Mouse (Mus musculus) adrenal gland, postnatal 14 days (tissue): ENCODE measurements around the gene Fxyd7. TPM values are rescaled to one million over a fixed set of nuclear protein-coding genes. Genes with fewer than 3 reads are reported as not detected.
A peak's percentile ranks its signal among the peaks of the same experiment; 100 is the strongest.

Experiments
- DNase-seq: peaks from one replicate; pipeline ENCODE4 v3.0.0; 2021; ENCODE audit warnings: mixed read lengths
- total RNA-seq: library from RNA; stranded (reverse); gene quantifications from 2 replicates; pipeline ENCODE4 v1.2.3, GENCODE M21; 2021

Fxyd7 gene
- total RNA-seq, 1 experiment from 2014 or later = 3.6 TPM

DNA sequence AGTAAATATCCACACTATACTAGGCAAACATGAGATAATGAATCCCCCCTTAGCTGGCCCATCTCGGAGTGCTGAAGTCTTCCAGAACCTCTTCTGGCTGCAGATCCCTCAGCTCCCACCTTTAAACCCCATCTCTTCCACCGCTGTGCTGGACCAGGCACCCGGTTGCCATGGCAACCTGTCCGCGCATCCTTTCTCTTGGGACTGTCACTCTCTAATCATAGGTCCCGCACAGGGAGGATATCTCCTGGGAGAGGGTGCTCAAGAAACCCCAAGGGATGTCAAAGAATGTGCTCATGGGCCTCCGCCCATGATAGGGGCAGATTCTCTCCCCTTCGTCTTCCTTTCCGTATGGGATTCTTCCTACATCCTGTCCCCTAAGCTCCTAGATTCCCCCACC is 346 bp downstream of the Fxyd7 start:
- DNase-seq = no peak

DNA sequence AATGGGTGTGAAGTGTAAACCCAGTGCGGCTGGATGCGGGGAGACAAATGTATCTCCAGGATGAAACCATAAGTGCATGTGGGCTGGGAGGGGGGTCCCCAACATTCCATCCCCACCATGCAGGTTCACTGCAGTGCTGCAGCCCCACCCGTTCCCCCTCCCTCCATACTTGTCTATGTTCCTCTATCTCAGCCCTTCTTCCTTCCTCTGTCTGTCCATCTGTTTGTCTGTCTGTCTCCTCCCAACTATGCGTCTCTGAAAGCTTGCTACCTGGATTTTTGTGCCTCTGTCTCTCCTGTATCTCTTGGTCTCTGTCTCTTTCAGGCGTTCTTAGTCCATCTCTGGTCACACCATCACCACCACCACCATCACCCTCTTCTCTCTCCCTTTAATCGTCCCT is 780 bp downstream of the Fxyd7 start:
- no peak for DNase-seq

DNA sequence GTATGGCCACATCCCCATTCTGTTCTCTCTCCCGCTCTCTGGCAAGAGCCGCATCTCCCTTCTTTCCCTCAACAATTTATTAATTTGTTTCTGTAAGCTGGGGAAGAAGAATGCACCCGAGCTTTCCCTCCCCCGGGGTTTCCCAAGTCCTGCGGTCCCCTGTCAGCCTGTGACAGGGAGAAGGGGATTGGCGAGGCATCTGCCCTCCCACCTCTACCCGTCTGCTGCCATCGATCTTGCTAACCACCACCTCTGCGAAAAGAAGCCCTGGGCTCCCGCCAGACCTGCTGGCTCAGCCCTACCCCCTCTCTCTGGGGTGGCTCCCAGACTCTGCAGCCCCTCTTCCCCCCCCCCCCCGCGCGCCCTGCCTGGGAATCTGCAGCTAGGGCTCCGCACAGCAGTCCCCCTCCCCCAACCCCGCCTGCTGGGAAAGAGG is 1.4 kb downstream of the Fxyd7 start:
- DNase-seq = no peak

DNA sequence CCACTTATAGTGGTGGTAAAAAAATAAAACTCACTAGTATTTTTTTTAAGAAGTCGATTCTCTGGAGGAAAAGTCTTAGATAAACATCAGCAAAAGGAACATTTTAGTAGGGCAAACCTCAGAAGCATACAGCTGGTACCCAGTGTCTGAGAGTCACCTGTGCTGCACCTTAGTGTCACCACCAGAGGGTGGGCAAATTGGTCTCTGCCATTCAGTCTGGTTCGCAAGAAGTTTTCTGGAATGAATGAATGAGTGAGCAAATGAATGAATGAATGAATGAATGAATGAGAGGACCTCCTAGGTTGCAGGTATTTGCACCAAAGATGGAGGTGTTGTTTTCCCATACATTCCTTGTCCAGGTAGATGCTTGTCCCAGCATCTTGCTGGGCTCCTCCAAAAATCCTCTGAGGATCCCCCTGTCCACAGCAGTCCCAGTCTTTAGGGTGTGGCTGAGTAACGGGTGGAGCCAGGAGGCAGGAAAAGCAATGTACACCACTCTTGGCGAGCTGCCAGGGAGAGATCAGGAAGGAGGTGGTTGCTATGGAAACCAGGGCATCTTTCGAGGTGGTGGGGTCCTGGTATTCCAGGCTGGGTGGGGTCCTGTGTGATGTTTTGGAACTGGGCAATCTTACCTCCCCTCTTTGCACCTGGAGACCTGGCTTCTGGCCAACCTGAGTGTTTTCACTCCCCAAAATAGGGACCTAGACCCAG is 2.0 kb downstream of the Fxyd7 start:
- no peak for DNase-seq

DNA sequence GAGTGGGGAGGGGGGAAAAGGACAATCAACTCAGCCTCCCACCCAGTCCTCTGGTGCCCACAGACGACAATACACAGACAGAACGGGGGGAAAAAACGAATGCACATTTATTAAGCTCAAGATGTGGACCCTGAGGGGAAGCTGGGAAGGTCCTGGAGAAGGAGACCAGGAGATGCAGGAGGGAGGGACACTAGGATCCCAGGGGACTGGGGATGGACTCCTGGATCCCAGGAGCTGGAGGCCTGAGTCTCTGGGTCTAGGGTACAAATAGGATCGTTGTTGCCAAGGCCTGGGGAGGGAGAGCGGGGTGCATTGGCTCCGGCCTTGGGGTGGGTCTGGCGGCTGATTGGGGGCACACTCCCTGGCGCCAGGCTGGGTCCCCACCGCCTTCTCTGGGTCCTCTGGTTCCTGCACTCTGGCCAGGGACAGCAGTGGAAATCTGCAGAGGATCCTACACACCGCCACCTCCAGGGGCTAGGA is 8.8 kb downstream of the Fxyd7 start, which contains the start of gene Fxyd5:
Gene Fxyd5, minus strand, starts transcription at position 51 of the 480 bp plus-strand sequence.
- DNase-seq = no peak

DNA sequence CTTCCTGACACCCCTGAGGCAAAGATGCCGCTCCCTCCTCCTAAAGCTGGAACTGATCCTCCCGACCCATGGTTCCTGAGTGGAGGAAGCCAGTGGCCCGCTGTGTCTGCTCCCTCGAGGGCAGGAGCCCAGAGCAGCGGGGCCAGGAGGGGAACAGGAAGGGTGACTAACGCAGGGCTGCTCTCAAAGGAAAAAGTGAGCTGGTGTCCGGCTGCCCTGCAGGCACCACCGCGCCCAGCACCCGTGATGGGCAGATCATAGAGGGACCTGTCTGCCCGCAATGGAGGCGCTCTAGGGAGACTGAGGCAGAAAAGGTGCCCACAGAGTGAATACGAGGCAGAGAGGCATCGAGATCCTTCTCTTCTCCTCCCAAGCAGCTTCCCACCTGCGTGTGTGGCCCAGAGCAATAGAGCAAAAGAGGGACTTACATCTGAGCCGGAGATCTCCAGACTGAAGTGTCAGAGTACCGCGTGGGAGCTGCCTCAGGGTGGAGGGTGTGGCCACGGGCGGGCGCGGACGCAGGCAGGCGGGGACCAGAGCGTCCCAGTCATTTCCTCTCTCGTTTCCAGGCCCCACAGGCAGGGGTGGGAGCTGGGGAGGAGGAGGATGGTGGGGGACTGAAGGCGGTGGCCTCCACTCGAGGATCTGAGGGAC is 9.5 kb downstream of the Fxyd7 start:
- DNase-seq = peak; percentile 76

DNA sequence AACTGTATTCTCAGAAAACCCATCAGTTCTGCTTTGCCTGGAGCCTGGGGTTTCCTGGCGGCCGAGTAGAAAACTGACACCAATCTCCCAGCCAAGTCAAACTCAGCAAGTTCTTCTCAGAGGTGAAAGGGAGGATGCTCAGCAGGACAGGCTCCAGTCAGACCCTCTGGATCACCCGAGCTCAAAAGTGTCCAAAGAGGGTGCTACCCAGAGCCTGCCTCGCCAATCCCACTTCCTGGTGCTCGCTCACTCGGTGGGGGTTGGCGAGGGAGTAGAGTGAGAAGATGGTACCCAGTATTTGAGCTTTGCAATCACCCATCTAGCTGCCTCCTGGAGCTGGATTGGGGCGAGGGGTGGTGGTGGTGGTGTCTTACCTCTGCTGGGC is 10.3 kb downstream of the Fxyd7 start:
- DNase-seq = no peak

DNA sequence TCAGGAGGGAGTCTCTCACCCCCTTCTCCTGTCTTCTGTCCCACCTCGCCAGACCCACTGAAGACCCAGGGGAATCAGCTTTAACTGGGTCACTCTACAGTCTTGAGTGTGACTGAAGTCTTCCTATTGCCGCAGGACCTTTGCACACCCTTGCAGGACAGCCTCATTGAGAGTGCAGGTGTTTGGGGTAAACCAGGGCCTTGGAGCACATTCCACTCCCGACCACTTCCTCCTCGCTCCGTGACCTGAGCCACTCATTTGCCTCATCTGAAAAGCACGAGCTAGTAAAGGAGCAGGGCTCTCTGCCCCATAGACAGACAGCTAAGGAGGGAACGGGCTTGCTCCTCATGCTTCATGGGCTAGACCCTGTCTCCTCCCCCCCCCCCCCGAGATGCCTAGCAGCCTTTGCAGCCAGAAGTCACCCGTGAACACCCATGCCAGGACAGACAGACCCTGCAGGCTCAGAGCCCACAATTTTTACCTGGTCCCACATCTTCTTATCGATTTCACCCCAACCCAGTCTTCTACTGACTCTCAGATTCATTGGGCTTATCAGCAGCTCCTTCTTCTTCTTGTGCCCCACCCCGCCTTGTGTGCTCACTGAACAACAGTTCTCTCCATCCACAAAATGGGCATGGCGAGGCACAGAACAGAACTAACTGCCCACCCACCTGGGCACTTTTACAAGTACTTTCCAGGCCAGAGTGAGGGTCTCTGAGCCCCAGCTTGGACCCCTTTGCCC is 10.8 kb downstream of the Fxyd7 start:
- no peak for DNase-seq

DNA sequence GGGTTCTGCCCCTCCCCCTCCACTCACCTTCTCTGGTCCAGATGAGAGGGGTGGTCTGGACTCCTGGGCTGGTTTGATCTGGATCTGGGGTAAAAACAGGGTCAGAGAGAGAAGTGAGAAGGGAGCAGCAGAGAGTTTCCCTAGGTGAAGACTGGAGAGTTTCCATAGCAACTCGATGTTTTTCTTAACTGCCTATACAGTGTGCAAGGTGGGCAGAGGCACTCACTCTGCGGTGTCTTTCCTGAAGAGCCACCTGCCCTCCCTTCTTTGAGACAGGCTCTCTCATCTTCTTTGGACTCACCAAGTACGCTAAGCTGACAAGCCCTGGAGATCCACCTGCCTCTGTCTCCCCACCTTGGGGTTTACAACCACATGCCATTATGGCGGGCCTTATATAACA is 12.3 kb downstream of the Fxyd7 start:
- no peak for DNase-seq

DNA sequence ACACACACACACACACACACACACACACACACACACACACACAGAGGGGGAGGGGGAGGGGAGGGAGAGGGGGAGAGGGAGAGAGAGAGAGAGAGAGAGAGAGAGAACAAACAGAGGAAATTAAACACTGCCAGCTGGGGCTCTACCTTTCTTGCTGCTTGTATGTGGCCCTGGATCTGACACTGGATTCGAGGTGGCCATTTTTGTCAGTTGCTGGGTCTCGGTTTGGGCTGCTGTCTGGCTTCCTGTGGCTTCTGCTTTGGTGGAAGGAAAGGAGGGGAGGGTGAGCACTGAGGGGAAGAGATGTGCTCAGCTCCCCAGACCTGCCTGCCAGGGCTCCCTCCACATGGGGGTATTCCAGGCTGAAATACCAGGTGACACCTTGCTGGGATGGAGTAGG is 13.6 kb downstream of the Fxyd7 start:
- DNase-seq = no peak

DNA sequence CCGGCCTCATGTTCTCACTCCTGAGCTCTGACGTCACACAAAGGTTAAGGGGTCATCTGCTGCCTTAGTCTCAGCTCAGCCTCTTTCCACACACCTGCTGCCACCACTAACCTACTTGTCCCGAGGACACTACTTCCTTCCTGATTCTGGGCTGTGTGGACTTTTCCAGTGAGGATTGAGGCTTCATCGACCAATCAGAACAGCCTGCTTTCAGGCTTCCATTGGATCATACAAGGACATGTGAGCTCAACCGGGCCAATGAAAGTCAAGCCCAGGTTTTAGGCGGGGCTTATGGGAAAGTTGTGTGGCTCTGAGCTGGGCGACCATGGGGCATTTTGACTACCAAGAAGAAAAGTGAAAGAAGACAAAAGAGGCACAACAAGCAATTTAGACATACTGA is 14.3 kb downstream of the Fxyd7 start:
- DNase-seq = no peak

DNA sequence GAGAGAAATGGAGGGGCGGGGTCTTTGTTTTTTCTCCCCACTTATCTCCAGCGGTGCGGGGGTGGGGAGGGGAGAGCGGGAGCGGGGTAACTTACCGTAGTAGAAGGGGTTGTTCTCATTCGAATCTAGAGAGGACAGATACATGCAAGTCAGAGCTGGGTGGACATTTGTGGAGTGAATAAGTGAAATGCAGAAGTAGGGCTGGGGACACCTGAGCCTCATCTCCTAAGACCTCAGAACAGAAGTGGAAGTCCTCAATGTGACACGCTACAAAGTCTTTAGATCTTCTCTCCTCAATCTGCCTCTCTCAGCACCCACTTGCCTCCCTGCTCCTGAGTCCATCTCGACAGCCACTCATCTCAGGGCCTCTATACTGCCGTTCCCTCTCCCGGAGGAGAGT is 16.0 kb downstream of the Fxyd7 start:
- no peak for DNase-seq

DNA sequence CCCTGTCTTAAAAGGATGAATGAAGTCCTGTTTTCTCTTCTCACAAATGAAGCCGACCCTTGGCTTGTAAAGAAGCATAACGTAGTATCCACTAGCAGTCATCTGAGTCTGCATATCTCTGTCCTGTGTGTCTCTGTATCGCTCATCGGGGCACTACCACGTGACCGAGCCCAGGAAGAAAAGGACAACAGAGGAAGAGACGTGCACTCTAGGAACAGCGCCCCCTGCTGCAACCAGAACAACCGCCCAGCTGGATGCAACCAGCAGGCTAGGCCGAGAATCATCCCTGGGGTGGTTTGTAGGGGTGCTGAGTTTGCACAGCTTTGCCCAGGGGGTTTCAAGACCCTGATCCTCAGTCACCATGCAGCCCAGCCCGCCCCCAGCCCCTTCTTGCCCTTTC is 16.5 kb downstream of the Fxyd7 start:
- peak; percentile 65 for DNase-seq

DNA sequence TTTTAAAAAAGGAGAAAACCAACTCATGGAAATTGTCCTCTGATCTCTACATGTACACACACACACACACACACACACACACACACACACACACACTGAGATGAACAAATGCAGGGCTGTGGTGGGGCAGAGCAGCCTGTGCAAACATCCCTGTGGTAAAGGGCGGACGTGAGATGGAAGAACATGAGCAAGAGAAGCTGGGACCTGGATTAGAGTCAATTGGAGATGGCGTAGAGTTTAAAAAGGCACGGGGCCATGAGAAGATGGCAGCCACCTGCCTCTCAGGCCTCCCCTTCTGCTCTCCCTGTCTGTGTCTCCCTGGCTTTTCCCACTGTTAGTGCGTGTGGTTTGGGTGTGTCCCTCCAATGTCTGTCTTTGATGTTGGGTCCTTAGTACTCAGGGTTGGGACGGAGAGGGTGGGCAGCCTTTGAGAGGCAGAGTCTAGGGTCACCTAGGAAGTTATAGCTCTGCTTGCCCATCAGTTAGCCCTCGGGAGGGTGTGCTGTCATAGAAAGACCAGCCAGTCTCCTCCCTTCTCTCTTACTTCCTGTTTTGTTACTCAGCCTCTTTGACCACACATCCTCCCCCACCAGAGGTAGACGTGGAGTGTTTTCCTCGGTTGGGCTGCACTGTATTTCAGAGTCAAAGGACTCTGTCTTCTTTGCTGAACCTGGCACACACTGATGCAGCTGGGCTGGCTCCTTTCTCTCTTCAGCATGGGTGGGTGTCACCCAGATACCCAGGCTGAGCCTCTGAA is 17.7 kb downstream of the Fxyd7 start:
- no peak for DNase-seq

DNA sequence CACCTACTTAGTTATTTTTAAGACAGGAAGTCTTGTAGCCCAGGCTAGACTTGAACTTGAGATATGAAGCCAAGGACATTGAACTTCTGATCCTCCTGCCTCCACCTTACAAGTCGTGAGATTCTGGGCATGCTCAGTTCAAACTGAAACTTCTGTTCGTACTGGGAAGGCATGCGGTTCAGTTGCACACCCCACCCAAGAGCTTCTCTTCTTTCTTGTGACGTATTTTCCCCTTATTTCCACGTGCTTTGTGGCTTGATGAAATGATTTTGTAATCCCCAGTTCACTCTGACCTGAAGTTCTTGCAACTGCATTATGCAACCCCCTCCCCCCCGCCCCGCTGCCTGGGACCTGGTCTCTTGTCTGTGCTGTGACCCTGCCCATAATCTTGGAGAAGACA is 19.5 kb downstream of the Fxyd7 start:
- DNase-seq = no peak

DNA sequence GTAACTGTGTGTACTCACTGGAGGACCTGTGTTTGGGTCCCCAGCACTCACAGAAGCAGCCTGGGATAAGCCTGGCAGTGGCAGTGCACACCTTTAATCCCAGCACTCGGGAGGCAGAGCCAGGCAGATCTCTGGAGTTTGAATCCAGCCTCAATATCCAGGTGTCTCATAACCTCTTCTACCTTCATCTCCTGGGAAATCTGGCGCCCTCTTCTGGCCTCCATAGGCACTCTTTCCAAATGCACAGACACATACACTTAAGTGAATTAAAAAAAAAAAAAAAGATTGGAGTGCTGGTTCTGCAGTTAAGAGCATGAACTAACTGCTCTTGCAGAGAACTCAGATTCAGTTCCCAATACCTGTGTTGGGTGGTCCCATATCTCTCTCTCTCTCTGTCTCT is 20.6 kb downstream of the Fxyd7 start:
- DNase-seq = no peak

DNA sequence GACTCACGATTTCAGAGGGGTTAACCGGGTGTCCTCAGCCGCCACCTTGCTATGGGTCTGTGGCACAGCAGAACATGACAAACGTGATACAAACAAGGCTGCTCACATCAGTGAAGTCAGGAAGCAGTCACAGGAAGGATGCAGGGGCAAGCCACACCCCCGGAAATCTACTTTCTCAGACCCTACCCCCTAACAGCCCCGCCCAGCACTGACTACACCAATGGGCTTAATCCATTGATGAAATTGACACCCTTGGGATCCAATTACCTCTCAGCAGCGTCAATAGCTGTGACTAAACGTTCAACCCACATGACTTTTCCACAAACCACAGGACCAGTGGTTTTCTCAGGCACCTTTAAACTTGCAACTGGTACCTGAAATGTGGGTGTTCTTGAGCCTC is 22.7 kb downstream of the Fxyd7 start:
- DNase-seq = no peak

DNA sequence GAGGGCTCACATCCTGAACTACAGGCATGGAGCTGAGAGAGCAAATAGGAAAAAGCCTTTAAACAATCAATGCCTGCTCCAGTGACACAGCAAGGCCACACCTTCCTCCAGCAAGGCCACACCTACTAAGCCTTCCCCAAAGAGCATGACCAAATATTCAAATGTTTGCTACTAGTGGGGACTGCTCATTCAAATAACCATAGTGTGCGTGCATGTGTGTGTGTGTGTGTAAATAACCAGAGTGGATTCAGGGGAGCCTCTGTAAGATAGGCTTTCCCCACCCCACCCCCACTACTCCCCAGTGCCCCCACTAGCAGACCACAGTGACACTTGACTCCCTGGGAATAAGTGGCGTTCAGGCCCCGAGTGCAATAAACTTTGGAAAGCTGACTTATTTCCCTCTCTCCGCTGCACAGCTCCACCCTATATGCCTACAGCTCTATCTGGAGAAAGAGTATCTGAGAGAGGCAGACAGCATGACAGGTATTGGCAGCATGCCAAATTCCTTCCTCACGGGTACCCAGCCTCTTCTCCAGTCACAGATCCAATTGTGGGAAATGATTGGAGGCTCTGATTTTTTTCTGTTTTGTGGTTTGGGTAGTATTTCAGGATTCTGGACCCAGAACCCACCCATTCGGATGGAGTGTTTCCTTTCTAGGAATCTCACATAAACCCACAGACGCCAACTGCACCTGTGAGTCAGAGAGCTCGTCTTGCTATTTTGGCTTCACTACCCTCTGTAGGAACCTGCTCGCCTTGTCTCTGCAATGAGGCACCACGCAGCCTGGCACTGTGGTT is 34.0 kb downstream of the Fxyd7 start:
- peak; percentile 32 for DNase-seq

DNA sequence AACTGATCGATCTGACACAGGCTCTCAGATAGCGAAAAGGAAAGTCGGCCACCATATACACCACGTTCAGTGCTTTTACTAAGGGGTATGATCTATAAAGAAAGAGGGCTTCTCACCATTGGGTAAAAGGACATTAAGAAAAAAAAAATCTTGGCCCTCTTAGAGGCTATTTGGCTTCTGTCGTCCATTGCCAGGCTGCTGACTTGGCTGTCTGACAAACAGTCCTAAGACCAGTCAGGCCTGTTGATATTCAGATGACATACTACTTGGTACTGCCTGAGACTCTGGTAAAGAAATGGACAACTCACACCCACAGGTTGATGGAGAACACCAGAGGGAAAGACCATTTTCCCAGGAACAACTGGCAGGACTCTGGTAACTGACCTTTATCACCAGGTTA is 38.3 kb downstream of the Fxyd7 start:
- DNase-seq = no peak

DNA sequence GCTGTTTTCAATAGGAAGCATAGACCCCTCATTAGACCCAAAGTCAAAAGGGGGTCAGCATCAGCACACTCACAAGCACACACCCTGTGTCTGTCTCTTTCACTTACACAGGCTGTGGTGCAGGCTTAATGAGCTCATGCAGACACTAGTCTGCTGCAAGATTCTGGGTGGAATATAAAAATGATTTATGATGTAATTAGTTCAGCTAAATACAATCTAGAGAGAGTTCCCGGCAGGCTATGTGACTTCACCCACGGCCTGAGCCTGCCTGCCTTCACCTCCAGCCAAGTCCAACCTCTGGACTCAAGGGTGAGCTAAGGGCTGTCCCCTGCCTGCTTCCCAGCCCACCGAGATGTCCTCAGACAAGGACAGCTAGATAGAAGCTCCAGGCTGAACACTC is 42.4 kb downstream of the Fxyd7 start:
- no peak for DNase-seq

DNA sequence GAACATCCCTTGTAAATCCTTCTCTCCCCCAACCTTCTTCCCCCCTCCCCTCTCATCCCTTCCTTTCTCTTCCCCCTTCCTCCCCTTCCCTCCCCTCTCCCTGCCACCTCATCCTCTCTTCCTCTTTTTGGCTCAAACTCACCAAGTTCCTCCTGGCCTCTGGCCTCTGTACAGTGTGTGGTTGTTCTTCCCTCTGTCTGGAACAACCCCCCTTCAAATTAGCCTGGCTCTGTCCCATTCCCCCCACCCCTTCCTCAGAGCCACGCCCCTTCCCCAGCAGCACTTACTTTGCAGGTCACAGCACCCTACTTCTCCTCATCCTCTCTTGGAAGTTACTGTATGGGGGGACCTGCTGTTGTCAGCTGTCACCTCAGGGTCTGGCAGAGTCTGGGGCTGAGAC is 43.1 kb downstream of the Fxyd7 start:
- no peak for DNase-seq

DNA sequence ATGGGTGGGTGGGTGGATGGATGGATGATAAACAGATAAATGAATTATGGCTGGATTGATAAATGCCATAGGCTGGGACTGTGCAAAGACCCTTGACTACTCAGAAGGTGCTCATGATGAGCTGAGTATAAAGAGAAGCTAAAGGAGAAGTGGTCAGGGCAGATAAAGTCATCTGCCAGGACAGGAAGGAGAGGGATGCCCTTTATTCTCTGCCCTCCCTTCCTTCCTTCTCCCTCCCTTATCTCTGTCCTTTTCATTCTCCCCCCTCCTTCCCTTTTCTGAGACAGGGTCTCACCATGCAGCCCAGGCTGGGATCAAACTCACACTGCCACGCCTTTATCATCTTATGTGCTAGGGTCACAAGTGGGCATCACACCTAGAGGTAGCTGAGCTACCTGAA is 43.5 kb downstream of the Fxyd7 start:
- DNase-seq = no peak
